Mouse (Mus musculus) forebrain, postnatal 0 days (tissue): ENCODE results near the gene Rad21l. TPM values are rescaled to one million over a fixed set of nuclear protein-coding genes. Genes with fewer than 3 reads are reported as not detected.

ENCODE experiments used
- ATAC-seq: fragments of 200-750 bp; cut with Nextera tagmentation; 2 replicates; pipeline ENCODE4 v1.8.0; 2017; ENCODE audit warnings: mild to moderate bottlenecking, moderate library complexity
- DNase-seq: peaks from one replicate; pipeline ENCODE4 v3.0.0-alpha.2; 2015
- H3K27ac ChIP-seq: fragments of 300-500 bp; sonication (generic); 2 replicates; pipeline ENCODE4 v1.5.1; 2014; ENCODE audit warnings: low read depth, mild to moderate bottlenecking, antibody characterized with exemption, low read length, moderate library complexity, mixed read lengths
- H3K27me3 ChIP-seq: fragments of 300-500 bp; sonication (generic); 2 replicates; pipeline ENCODE4 v1.6.1; 2014; ENCODE audit warnings: mild to moderate bottlenecking, low read length, mixed read lengths; ENCODE audit not compliant: insufficient read depth
- H3K36me3 ChIP-seq: fragments of 300-500 bp; sonication (generic); 2 replicates; pipeline ENCODE4 v1.6.1; 2014; ENCODE audit warnings: mild to moderate bottlenecking, moderate library complexity; ENCODE audit not compliant: insufficient read depth
- H3K4me1 ChIP-seq: fragments of 300-500 bp; sonication (generic); 2 replicates; pipeline ENCODE4 v1.6.1; 2014; ENCODE audit warnings: antibody characterized with exemption; ENCODE audit not compliant: insufficient read depth
- H3K4me2 ChIP-seq: fragments of 300-500 bp; sonication (generic); 2 replicates; pipeline ENCODE4 v1.6.1; 2014; ENCODE audit warnings: low read depth, mild to moderate bottlenecking, moderate library complexity
- H3K4me3 ChIP-seq: fragments of 300-500 bp; sonication (generic); 2 replicates; pipeline ENCODE4 v1.5.1; 2014; ENCODE audit warnings: low read depth, low read length, mixed read lengths
- H3K9ac ChIP-seq: fragments of 300-500 bp; sonication (generic); 2 replicates; pipeline ENCODE4 v1.6.1; 2014; ENCODE audit warnings: mild to moderate bottlenecking
- H3K9me3 ChIP-seq: fragments of 300-500 bp; sonication (generic); 2 replicates; pipeline ENCODE4 v1.6.1; 2016; ENCODE audit warnings: low read length
- CTCF ChIP-seq: sonication (generic); IDR thresholded peaks from 2 replicates; pipeline ENCODE4 v1.5.1; 2016; ENCODE audit warnings: antibody characterized with exemption, control low read depth, low read depth
- WGBS: fragments of 180-500 bp; shearing (Covaris S2); extraction: QIAGEN DNeasy Blood & Tissue Kit; methylation state at CpG from one replicate; pipeline ENCODE4 v1.1.7; 2014; 5-methylcytosine and 5-hydroxymethylcytosine counted together
- polyA plus RNA-seq: library from polyadenylated mRNA; unstranded; fragments of >200 nt; fragmentation: Nextera tagmentation; extraction: Ambion mirVana; gene quantifications from 2 replicates; pipeline ENCODE4 v1.2.1, GENCODE M21; 2015
- total RNA-seq: library from RNA; depleted of rRNA; stranded (reverse); fragments of >200 nt; gene quantifications from 2 replicates; pipeline ENCODE4 v1.2.3, GENCODE M21; 2014

The Rad21l gene
- total and polyA plus RNA-seq, 2 experiments from 2014 or later = 0.12 to 0.67 TPM

- WGBS = 4% methylated on average over 25 of the region's 25 CpGs
- Histone ChIP-seq H3K27me3 (no peaks in the 10 kb centered on the region), H3K4me2 (peak within 1 kb of the TSS; percentile 87), H3K9ac (peak within 1 kb of the TSS; percentile 81), H3K4me3 (peak within 1 kb of the TSS; percentile 88), H3K27ac (peak within 1 kb of the TSS; percentile 54), H3K9me3 (no peaks in the 10 kb centered on the region), H3K4me1 (peaks cover 4% of the 10 kb centered on the region; the same call in 1 of the 2 replicates), H3K36me3 (peaks cover 11% of the 10 kb centered on the region)
- TF ChIP-seq CTCF = peak; percentile 34
- ATAC-seq (no peak), DNase-seq (peak; percentile 18)
Measured at GRCm38 (mm10) chr2:151701231-151702145, 33.2 kb upstream of the Rad21l start, which contains the start of gene Tmem74b. TSS of gene Tmem74b (plus strand) at chr2:151702008.

GRCm38 (mm10) chr2:151682976-151683375, 14.6 kb upstream of the Rad21l start:
- DNase-seq = no peak
- no peak for ATAC-seq
- no peak for TF ChIP-seq CTCF
- no peak overlapping the region for H3K27ac ChIP-seq
- H3K4me1 ChIP-seq = no peaks in the 10 kb centered on the region
- no peak overlapping the region for H3K4me3 ChIP-seq
- H3K27me3 ChIP-seq = no peaks in the 10 kb centered on the region
- 83% methylated on average over 4 of the region's 4 CpGs for WGBS
- no peaks in the 10 kb centered on the region for H3K9me3 ChIP-seq
- H3K9ac ChIP-seq = no peak overlapping the region
- H3K36me3 ChIP-seq = no peaks in the 10 kb centered on the region
- no peak overlapping the region for H3K4me2 ChIP-seq

GRCm38 (mm10) chr2:151682357-151682756, 14.0 kb upstream of the Rad21l start:
- peak; percentile 56 for DNase-seq

GRCm38 (mm10) chr2:151676234-151676633, 7.9 kb upstream of the Rad21l start:
- H3K9me3 ChIP-seq = no peaks in the 10 kb centered on the region
- H3K4me2 ChIP-seq = no peak overlapping the region
- no peaks in the 10 kb centered on the region for H3K27me3 ChIP-seq
- H3K36me3 ChIP-seq = no peaks in the 10 kb centered on the region
- DNase-seq (peak; percentile 16), ATAC-seq (no peak)
- H3K27ac ChIP-seq = no peak overlapping the region
- H3K4me3 ChIP-seq = no peak overlapping the region
- H3K9ac ChIP-seq = no peak overlapping the region
- peak; percentile 41 for TF ChIP-seq CTCF
- H3K4me1 ChIP-seq = no peaks in the 10 kb centered on the region
- WGBS = 61% methylated on average over 2 of the region's 2 CpGs

More at GRCm38 (mm10) chr2:151682357-151682756, 14.0 kb upstream of the Rad21l start:
- ATAC-seq = peak; percentile 90
- Histone ChIP-seq H3K36me3 (no peaks in the 10 kb centered on the region), H3K4me3 (no peak overlapping the region), H3K4me1 (no peaks in the 10 kb centered on the region), H3K27ac (no peak overlapping the region), H3K9ac (no peak overlapping the region), H3K9me3 (no peaks in the 10 kb centered on the region), H3K27me3 (no peaks in the 10 kb centered on the region), H3K4me2 (no peak overlapping the region)
- WGBS = 45% methylated on average over 3 of the region's 3 CpGs
- TF ChIP-seq CTCF = peak; percentile 73

- H3K27me3 ChIP-seq = no peaks in the 10 kb centered on the region
- 79% methylated on average over 1 of the region's 1 CpGs for WGBS
- DNase-seq (no peak), ATAC-seq (no peak)
- no peak overlapping the region for H3K9ac ChIP-seq
- no peak overlapping the region for H3K4me3 ChIP-seq
- H3K27ac ChIP-seq = no peak overlapping the region
- no peaks in the 10 kb centered on the region for H3K36me3 ChIP-seq
- no peak for TF ChIP-seq CTCF
- H3K4me2 ChIP-seq = no peak overlapping the region
- H3K4me1 ChIP-seq = no peaks in the 10 kb centered on the region
- H3K9me3 ChIP-seq = no peaks in the 10 kb centered on the region
Measured at GRCm38 (mm10) chr2:151670968-151671329, 2.6 kb upstream of the Rad21l start.

GRCm38 (mm10) chr2:151670026-151670967, 2.0 kb upstream of the Rad21l start:
- WGBS = 43% methylated on average over 48 of the region's 48 CpGs
- Histone ChIP-seq H3K9ac (no peak overlapping the region), H3K4me2 (peak overlapping the region; percentile 30), H3K4me3 (no peak overlapping the region), H3K9me3 (no peaks in the 10 kb centered on the region), H3K27me3 (no peaks in the 10 kb centered on the region), H3K36me3 (no peaks in the 10 kb centered on the region), H3K27ac (no peak overlapping the region), H3K4me1 (no peaks in the 10 kb centered on the region)
- TF ChIP-seq CTCF = no peak
- ATAC-seq (peak; percentile 40), DNase-seq (no peak)
